8 mouse cellular contexts compared by ENCODE assay signal in genomic region chr12:47313413-47313812, GRCm38 (mm10).
DNase-seq lines count a peak whose midpoint lies in the region; ATAC-seq lines count a peak whose summit lies in the region.

No protein-coding gene starts in this region.

- H3K4me3 ChIP-seq in forebrain, embryonic 11.5 days (ENCODE audit: low read depth, low read length), result no peak overlapping the region
- H3K4me3 ChIP-seq in forebrain, embryonic 15.5 days, result no peak overlapping the region
- H3K4me3 ChIP-seq in hindbrain, embryonic 14.5 days (replicated peaks; ENCODE audit: low read length), result no peak overlapping the region
- H3K4me3 ChIP-seq in midbrain, embryonic 13.5 days (replicated peaks), result no peak overlapping the region

- no peaks in the 10 kb centered on the region for H3K4me1 ChIP-seq in forebrain, embryonic 11.5 days (replicated peaks; ENCODE audit: control insufficient read depth, insufficient read depth, low read length)
- no peaks in the 10 kb centered on the region for H3K4me1 ChIP-seq in forebrain, embryonic 15.5 days
- no peaks in the 10 kb centered on the region for H3K4me1 ChIP-seq in hindbrain, embryonic 14.5 days (replicated peaks; ENCODE audit: control insufficient read depth, insufficient read depth, low read length)
- no peaks in the 10 kb centered on the region for H3K4me1 ChIP-seq in midbrain, embryonic 13.5 days (replicated peaks)

- no peaks in the 10 kb centered on the region for H3K27me3 ChIP-seq in forebrain, embryonic 11.5 days (ENCODE audit: control insufficient read depth, insufficient read depth, low read length)
- no peaks in the 10 kb centered on the region for H3K27me3 ChIP-seq in forebrain, embryonic 15.5 days
- no peaks in the 10 kb centered on the region for H3K27me3 ChIP-seq in hindbrain, embryonic 14.5 days (ENCODE audit: control insufficient read depth, insufficient read depth, low read length)
- no peaks in the 10 kb centered on the region for H3K27me3 ChIP-seq in midbrain, embryonic 13.5 days

- DNase-seq in forebrain, embryonic 11.5 days (ENCODE audit: low spot score), result no peak
- DNase-seq in urinary bladder, postnatal 14 days (ENCODE audit: low spot score), result peak; percentile 3
- no peak for DNase-seq in urinary bladder, postnatal 10 days (ENCODE audit: low spot score)
- peak; percentile 37 for DNase-seq in hindbrain, embryonic 14.5 days (ENCODE audit: low spot score)

- H3K36me3 ChIP-seq in forebrain, embryonic 11.5 days (ENCODE audit: control insufficient read depth, insufficient read depth, low read length), result no peaks in the 10 kb centered on the region
- no peaks in the 10 kb centered on the region for H3K36me3 ChIP-seq in forebrain, embryonic 15.5 days
- H3K36me3 ChIP-seq in hindbrain, embryonic 14.5 days (replicated peaks; ENCODE audit: control insufficient read depth, insufficient read depth), result no peaks in the 10 kb centered on the region
- H3K36me3 ChIP-seq in midbrain, embryonic 13.5 days, result no peaks in the 10 kb centered on the region

- H3K4me2 ChIP-seq in forebrain, embryonic 11.5 days (ENCODE audit: low read depth, low read length, severe bottlenecking), result no peak overlapping the region
- H3K4me2 ChIP-seq in forebrain, embryonic 15.5 days (replicated peaks), result no peak overlapping the region
- H3K4me2 ChIP-seq in hindbrain, embryonic 14.5 days (replicated peaks), result no peak overlapping the region
- no peak overlapping the region for H3K4me2 ChIP-seq in midbrain, embryonic 13.5 days (replicated peaks)

- H3K9me3 ChIP-seq in forebrain, embryonic 11.5 days (ENCODE audit: control insufficient read depth, low read length), result no peaks in the 10 kb centered on the region
- H3K9me3 ChIP-seq in forebrain, embryonic 15.5 days, result no peaks in the 10 kb centered on the region
- no peaks in the 10 kb centered on the region for H3K9me3 ChIP-seq in hindbrain, embryonic 14.5 days (ENCODE audit: control insufficient read depth, low read length)
- no peaks in the 10 kb centered on the region for H3K9me3 ChIP-seq in midbrain, embryonic 13.5 days

- H3K9ac ChIP-seq in forebrain, embryonic 11.5 days (ENCODE audit: low read length), result no peak overlapping the region
- no peak overlapping the region for H3K9ac ChIP-seq in forebrain, embryonic 15.5 days (replicated peaks)
- no peak overlapping the region for H3K9ac ChIP-seq in hindbrain, embryonic 14.5 days
- H3K9ac ChIP-seq in midbrain, embryonic 13.5 days (replicated peaks), result no peak overlapping the region

- no peak overlapping the region for H3K27ac ChIP-seq in forebrain, embryonic 11.5 days (ENCODE audit: low read depth, low read length)
- no peak overlapping the region for H3K27ac ChIP-seq in forebrain, embryonic 15.5 days (replicated peaks)
- no peak overlapping the region for H3K27ac ChIP-seq in hindbrain, embryonic 14.5 days
- no peak overlapping the region for H3K27ac ChIP-seq in midbrain, embryonic 13.5 days

- ATAC-seq in forebrain, embryonic 11.5 days (replicated peaks; ENCODE audit: low FRiP score), result peak; percentile 65; the same call in 1 of the 2 replicates
- ATAC-seq in forebrain, embryonic 15.5 days (replicated peaks), result no peak
- ATAC-seq in hindbrain, embryonic 14.5 days (ENCODE audit: low FRiP score), result peak; percentile 59; the same call in 1 of the 2 replicates
- peak; percentile 55; the same call in 1 of the 2 replicates for ATAC-seq in midbrain, embryonic 13.5 days
- ATAC-seq in granulocyte monocyte progenitor cell, adult 5-6 weeks (replicated peaks; ENCODE audit: poor library complexity, severe bottlenecking), result no peak
- no peak for ATAC-seq in monocyte, adult 5-6 weeks (replicated peaks; ENCODE audit: insufficient number of reproducible peaks, low FRiP score, low TSS enrichment, poor library complexity, severe bottlenecking)

- 22% methylated on average over 2 of the region's 2 CpGs for WGBS in forebrain, embryonic 11.5 days
- 20% methylated on average over 2 of the region's 2 CpGs for WGBS in forebrain, embryonic 15.5 days
- WGBS in hindbrain, embryonic 14.5 days, result 16% methylated on average over 2 of the region's 2 CpGs
- 22% methylated on average over 2 of the region's 2 CpGs for WGBS in midbrain, embryonic 13.5 days

Comparison
In these comparisons a context has a peak if more than half of its experiments do, and no peak if none do; other contexts are left out.
1. ATAC-seq: peak in forebrain, embryonic 11.5 days (single experiment), hindbrain, embryonic 14.5 days (single experiment) and midbrain, embryonic 13.5 days (single experiment); none in forebrain, embryonic 15.5 days (single experiment), granulocyte monocyte progenitor cell, adult 5-6 weeks (single experiment) and monocyte, adult 5-6 weeks (single experiment).
2. DNase-seq: peak in urinary bladder, postnatal 14 days (single experiment) and hindbrain, embryonic 14.5 days (single experiment); none in forebrain, embryonic 11.5 days (single experiment) and urinary bladder, postnatal 10 days (single experiment).